Mouse (Mus musculus) midbrain, embryonic 16.5 days (tissue): ENCODE data around the gene Lrmda. TPM values are rescaled to one million over a fixed set of nuclear protein-coding genes. Genes with fewer than 3 reads are reported as not detected.

Experiments used
- ATAC-seq: fragments of 200-750 bp; cut with Nextera tagmentation; 2 replicates; pipeline ENCODE4 v1.8.0; 2017; ENCODE audit warnings: moderate TSS enrichment
- H3K27ac ChIP-seq: fragments of 300-500 bp; sonication (generic); 2 replicates; pipeline ENCODE4 v1.5.1; 2014; ENCODE audit warnings: mild to moderate bottlenecking, low read length, mixed read lengths
- H3K27me3 ChIP-seq: fragments of 300-500 bp; sonication (generic); 2 replicates; pipeline ENCODE4 v1.6.1; 2014; ENCODE audit warnings: low read depth, low read length, mixed read lengths; ENCODE audit not compliant: control insufficient read depth, insufficient read depth
- H3K36me3 ChIP-seq: fragments of 300-500 bp; sonication (generic); 2 replicates; pipeline ENCODE4 v1.6.1; 2014; ENCODE audit warnings: mild to moderate bottlenecking, low read length, moderate library complexity, mixed read lengths; ENCODE audit not compliant: control insufficient read depth, insufficient read depth
- H3K4me1 ChIP-seq: fragments of 300-500 bp; sonication (generic); 2 replicates; pipeline ENCODE4 v1.6.1; 2014; ENCODE audit warnings: mild to moderate bottlenecking, low read length, mixed read lengths; ENCODE audit not compliant: control insufficient read depth, insufficient read depth
- H3K4me2 ChIP-seq: fragments of 300-500 bp; sonication (generic); 2 replicates; pipeline ENCODE4 v1.6.1; 2014; ENCODE audit warnings: mild to moderate bottlenecking, low read length, mixed read lengths
- H3K4me3 ChIP-seq: fragments of 300-500 bp; sonication (generic); 2 replicates; pipeline ENCODE4 v1.5.1; 2014; ENCODE audit warnings: low read depth, mild to moderate bottlenecking, low read length, moderate library complexity, mixed read lengths
- H3K9ac ChIP-seq: fragments of 300-500 bp; sonication (generic); 2 replicates; pipeline ENCODE4 v1.6.1; 2014; ENCODE audit warnings: low read depth, low read length, mixed read lengths
- H3K9me3 ChIP-seq: fragments of 300-500 bp; sonication (generic); replicated peaks from 2 replicates; pipeline ENCODE4 v1.6.1; 2014; ENCODE audit warnings: mild to moderate bottlenecking, low read length, mixed read lengths; ENCODE audit not compliant: control insufficient read depth, poor library complexity, severe bottlenecking
- WGBS: fragments of 180-500 bp; shearing (Covaris S2); extraction: QIAGEN DNeasy Blood & Tissue Kit; methylation state at CpG from one replicate; pipeline ENCODE4 v1.1.7; 2014; 5-methylcytosine and 5-hydroxymethylcytosine counted together
- polyA plus RNA-seq: library from polyadenylated mRNA; unstranded; fragments of >200 nt; fragmentation: Nextera tagmentation; extraction: Ambion mirVana; gene quantifications from 2 replicates; pipeline ENCODE4 v1.2.1, GENCODE M21; 2015

Lrmda gene
- polyA plus RNA-seq, 1 experiment from 2014 or later, result not detected

GRCm38 (mm10) chr14:22035900-22036299 is 16.4 kb downstream of the Lrmda start:
- Histone ChIP-seq H3K27me3 (peaks cover 12% of the 10 kb centered on the region), H3K27ac (no peak overlapping the region), H3K4me3 (no peak overlapping the region), H3K4me2 (no peak overlapping the region), H3K9ac (no peak overlapping the region), H3K36me3 (no peaks in the 10 kb centered on the region), H3K4me1 (peaks cover 20% of the 10 kb centered on the region; the same call in 1 of the 2 replicates), H3K9me3 (no peaks in the 10 kb centered on the region)
- 31% methylated on average over 3 of the region's 3 CpGs for WGBS
- no peak for ATAC-seq

- Histone ChIP-seq H3K4me3 (no peak overlapping the region), H3K36me3 (no peaks in the 10 kb centered on the region), H3K9ac (no peak overlapping the region), H3K4me2 (peak overlapping the region; percentile 9; the same call in 1 of the 2 replicates), H3K4me1 (peaks cover 20% of the 10 kb centered on the region; the same call in 1 of the 2 replicates), H3K9me3 (no peaks in the 10 kb centered on the region), H3K27ac (no peak overlapping the region), H3K27me3 (peaks cover 12% of the 10 kb centered on the region)
- ATAC-seq, result no peak
- WGBS, result 25% methylated on average over 6 of the region's 6 CpGs
Observed at GRCm38 (mm10) chr14:22036338-22036737, 16.8 kb downstream of the Lrmda start.

DNA sequence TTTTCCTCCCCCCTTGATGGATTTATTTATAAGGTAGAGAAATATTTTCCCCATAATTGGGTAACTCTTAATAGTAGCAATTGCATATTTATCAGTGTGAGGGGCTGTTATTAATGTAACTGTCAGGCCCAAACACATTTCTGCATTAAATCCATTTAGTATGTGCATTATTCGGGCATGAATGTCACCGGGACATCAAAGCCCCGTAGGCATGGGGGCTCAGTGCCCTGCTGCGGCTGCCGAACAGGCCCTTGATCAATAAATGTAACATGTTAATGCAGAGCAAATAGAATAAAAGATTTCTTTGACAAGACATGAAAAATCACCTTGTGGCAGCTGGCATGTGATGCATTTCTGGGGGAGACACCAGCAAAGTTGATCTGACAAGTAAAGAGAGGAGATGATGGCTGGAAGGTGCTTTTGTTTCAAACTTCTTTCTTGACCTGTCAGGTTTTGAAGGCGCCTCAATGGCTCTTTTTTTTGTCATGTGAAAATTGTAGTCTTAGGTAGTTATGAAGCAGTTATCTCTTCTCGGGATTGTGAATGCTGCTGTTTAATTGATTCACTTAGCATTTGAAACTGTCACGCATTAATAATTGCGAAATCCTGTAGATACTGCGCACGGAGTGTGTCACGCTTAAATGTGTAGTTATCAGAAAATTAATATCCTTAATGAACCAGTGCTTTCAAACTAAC is 17.4 kb downstream of the Lrmda start:
- peaks cover 20% of the 10 kb centered on the region; the same call in 1 of the 2 replicates for H3K4me1 ChIP-seq
- WGBS, result 28% methylated on average over 12 of the region's 12 CpGs
- no peak overlapping the region for H3K4me3 ChIP-seq
- no peaks in the 10 kb centered on the region for H3K9me3 ChIP-seq
- no peak for ATAC-seq
- H3K27ac ChIP-seq, result no peak overlapping the region
- H3K9ac ChIP-seq, result no peak overlapping the region
- H3K4me2 ChIP-seq, result peak overlapping the region; percentile 29
- H3K27me3 ChIP-seq, result peaks cover 12% of the 10 kb centered on the region
- H3K36me3 ChIP-seq, result no peaks in the 10 kb centered on the region

DNA sequence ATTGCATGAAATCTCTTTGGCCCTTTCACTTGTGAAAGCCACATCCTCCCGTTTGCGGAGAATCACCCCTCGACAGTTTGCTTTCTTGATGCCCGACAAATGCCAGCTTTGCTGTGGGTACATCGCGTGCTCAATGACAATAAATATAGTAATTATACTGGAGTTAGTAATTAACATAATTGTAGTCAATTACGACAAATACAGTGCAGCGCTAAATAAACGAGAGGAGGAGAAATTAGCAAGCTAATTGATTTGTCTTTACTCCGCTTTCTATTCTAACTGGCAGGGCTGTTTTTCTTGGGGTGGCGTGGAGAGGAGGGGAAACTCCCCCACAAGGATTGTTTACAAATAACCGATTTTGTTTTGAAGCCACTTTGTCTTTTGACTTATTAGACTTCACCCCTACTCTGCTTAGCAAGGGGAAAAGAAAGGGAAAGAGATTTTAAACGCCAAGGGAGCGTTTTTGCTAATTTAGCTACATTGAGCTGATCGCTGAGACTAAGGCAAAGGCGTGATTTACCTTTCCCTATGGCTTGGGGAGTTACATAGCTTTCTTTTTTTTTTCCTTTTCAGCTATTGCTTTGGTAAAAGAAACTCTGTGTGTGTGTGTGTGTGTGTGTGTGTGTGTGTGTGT is 18.1 kb downstream of the Lrmda start:
- Histone ChIP-seq H3K27me3 (peaks cover 12% of the 10 kb centered on the region), H3K9me3 (no peaks in the 10 kb centered on the region), H3K36me3 (no peaks in the 10 kb centered on the region), H3K4me1 (peaks cover 20% of the 10 kb centered on the region; the same call in 1 of the 2 replicates), H3K4me3 (no peak overlapping the region), H3K27ac (no peak overlapping the region), H3K4me2 (peak overlapping the region; percentile 29), H3K9ac (no peak overlapping the region)
- WGBS, result 41% methylated on average over 16 of the region's 16 CpGs
- no peak for ATAC-seq

GRCm38 (mm10) chr14:22042146-22042545 is 22.6 kb downstream of the Lrmda start:
- H3K36me3 ChIP-seq, result no peaks in the 10 kb centered on the region
- no peak overlapping the region for H3K4me2 ChIP-seq
- whole genome bisulfite sequencing, result 93% methylated on average over 6 of the region's 6 CpGs
- peaks cover 9% of the 10 kb centered on the region for H3K27me3 ChIP-seq
- H3K4me1 ChIP-seq, result peaks cover 8% of the 10 kb centered on the region; the same call in 1 of the 2 replicates
- no peak overlapping the region for H3K9ac ChIP-seq
- H3K27ac ChIP-seq, result no peak overlapping the region
- no peaks in the 10 kb centered on the region for H3K9me3 ChIP-seq
- no peak overlapping the region for H3K4me3 ChIP-seq
- ATAC-seq, result no peak

- Histone ChIP-seq H3K4me1 (no peaks in the 10 kb centered on the region), H3K4me2 (no peak overlapping the region), H3K4me3 (no peak overlapping the region), H3K27me3 (peaks cover 9% of the 10 kb centered on the region), H3K36me3 (no peaks in the 10 kb centered on the region), H3K9ac (no peak overlapping the region), H3K9me3 (no peaks in the 10 kb centered on the region), H3K27ac (no peak overlapping the region)
- WGBS, result 86% methylated on average over 5 of the region's 5 CpGs
- ATAC-seq, result no peak
Observed at GRCm38 (mm10) chr14:22043420-22043819, 23.9 kb downstream of the Lrmda start.

GRCm38 (mm10) chr14:22046262-22046856 is 26.8 kb downstream of the Lrmda start:
- H3K9ac ChIP-seq, result no peak overlapping the region
- 68% methylated on average over 10 of the region's 10 CpGs for WGBS
- no peak overlapping the region for H3K27ac ChIP-seq
- H3K36me3 ChIP-seq, result no peaks in the 10 kb centered on the region
- no peaks in the 10 kb centered on the region for H3K9me3 ChIP-seq
- no peaks in the 10 kb centered on the region; the same call in none of the 2 replicates for H3K27me3 ChIP-seq
- H3K4me3 ChIP-seq, result no peak overlapping the region
- H3K4me2 ChIP-seq, result no peak overlapping the region
- H3K4me1 ChIP-seq, result no peaks in the 10 kb centered on the region
- no peak for ATAC-seq

DNA sequence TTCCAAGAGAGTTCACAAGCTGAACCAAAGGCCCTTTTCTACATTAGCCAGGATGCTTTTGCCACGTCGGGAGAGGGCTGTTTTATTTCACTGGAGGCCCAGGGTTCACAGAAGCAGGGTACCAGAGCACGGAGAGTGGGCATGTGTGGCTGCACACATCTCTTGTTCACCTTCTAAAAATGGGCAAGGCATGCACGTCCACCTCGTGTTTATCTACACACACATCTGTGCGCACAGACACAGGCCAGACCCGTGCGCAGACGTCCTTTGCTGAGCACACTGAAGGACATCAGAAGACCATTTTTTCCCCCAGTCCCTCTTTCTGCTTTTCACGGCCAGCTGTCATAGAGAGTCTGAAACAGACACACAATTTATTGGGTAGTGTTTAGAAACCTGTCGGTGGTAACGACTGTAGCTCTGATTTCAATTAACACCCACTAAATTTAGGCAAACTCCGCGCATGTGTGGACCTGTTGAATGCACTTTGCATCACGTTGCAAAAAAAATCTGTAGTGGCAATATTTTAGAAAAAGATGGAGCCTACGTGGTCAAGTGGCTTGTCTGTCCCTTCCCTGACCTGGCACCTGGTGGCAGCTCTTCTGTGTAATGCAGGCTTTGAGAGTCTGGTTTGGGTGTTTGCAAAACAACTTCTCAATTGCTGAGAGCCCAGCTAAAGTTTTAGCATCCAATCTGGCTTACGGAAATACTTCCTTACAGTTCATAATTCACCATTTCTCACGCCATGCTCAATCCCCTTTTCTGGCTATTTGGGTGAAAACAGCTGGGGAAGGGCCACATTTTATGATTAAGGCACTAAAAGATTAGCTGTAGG is 28.8 kb downstream of the Lrmda start:
- 88% methylated on average over 18 of the region's 18 CpGs for WGBS
- Histone ChIP-seq H3K9me3 (no peaks in the 10 kb centered on the region), H3K4me1 (no peaks in the 10 kb centered on the region), H3K4me2 (no peak overlapping the region), H3K27me3 (no peaks in the 10 kb centered on the region; the same call in 1 of the 2 replicates), H3K27ac (no peak overlapping the region), H3K9ac (no peak overlapping the region), H3K4me3 (no peak overlapping the region), H3K36me3 (no peaks in the 10 kb centered on the region)
- no peak for ATAC-seq
